Mouse (Mus musculus) intestine, embryonic 15.5 days (tissue): Measurements from ENCODE around the gene Krt23. TPM values are rescaled to one million over a fixed set of nuclear protein-coding genes. Genes with fewer than 3 reads are reported as not detected.
A peak's percentile ranks its signal among the peaks of the same experiment; 100 is the strongest.

Source experiments
- ATAC-seq: fragments of 200-750 bp; cut with Nextera tagmentation; 2 replicates; pipeline ENCODE4 v1.8.0; 2017; ENCODE audit warnings: moderate TSS enrichment, moderate library complexity
- H3K27ac ChIP-seq: fragments of 300-500 bp; sonication (generic); 2 replicates; pipeline ENCODE4 v1.5.1; 2015; ENCODE audit warnings: mild to moderate bottlenecking, inconsistent platforms
- H3K27me3 ChIP-seq: fragments of 300-500 bp; sonication (generic); replicated peaks from 2 replicates; pipeline ENCODE4 v1.6.1; 2015; ENCODE audit warnings: inconsistent platforms
- H3K36me3 ChIP-seq: fragments of 300-500 bp; sonication (generic); 2 replicates; pipeline ENCODE4 v1.6.1; 2015; ENCODE audit warnings: inconsistent platforms
- H3K4me1 ChIP-seq: fragments of 300-500 bp; sonication (generic); replicated peaks from 2 replicates; pipeline ENCODE4 v1.6.1; 2015; ENCODE audit warnings: inconsistent platforms
- H3K4me2 ChIP-seq: fragments of 300-500 bp; sonication (generic); replicated peaks from 2 replicates; pipeline ENCODE4 v1.6.1; 2015; ENCODE audit warnings: mild to moderate bottlenecking, inconsistent platforms
- H3K4me3 ChIP-seq: fragments of 300-500 bp; sonication (generic); replicated peaks from 2 replicates; pipeline ENCODE4 v1.5.1; 2015; ENCODE audit warnings: inconsistent platforms
- H3K9ac ChIP-seq: fragments of 300-500 bp; sonication (generic); 2 replicates; pipeline ENCODE4 v1.6.1; 2015; ENCODE audit warnings: inconsistent platforms
- H3K9me3 ChIP-seq: fragments of 300-500 bp; sonication (generic); 2 replicates; pipeline ENCODE4 v1.6.1; 2016; ENCODE audit warnings: inconsistent platforms
- WGBS: fragments of 180-500 bp; shearing (Covaris S2); methylation state at CpG from one replicate; pipeline ENCODE4 v1.1.7; 2015; 5-methylcytosine and 5-hydroxymethylcytosine counted together
- polyA plus RNA-seq: library from polyadenylated mRNA; unstranded; fragments of >200 nt; fragmentation: Nextera tagmentation; extraction: Ambion mirVana; gene quantifications from 2 replicates; pipeline ENCODE4 v1.2.1, GENCODE M21; 2015

Gene Krt23
- polyA plus RNA-seq, 1 experiment from 2014 or later: 12.2 TPM

- H3K27ac ChIP-seq: no peak overlapping the region; the same call in 1 of the 2 replicates
- peak overlapping the region; percentile 37 for H3K4me2 ChIP-seq
- no peaks in the 10 kb centered on the region for H3K27me3 ChIP-seq
- no peak overlapping the region for H3K4me3 ChIP-seq
- no peaks in the 10 kb centered on the region for H3K9me3 ChIP-seq
- no peaks in the 10 kb centered on the region for H3K36me3 ChIP-seq
- H3K9ac ChIP-seq: no peak overlapping the region
- H3K4me1 ChIP-seq: peaks cover 9% of the 10 kb centered on the region; the same call in 1 of the 2 replicates
- 38% methylated on average over 8 of the region's 8 CpGs for WGBS
- ATAC-seq: peak; percentile 73
Measured at GRCm38 (mm10) chr11:99441220-99441619, 51.7 kb downstream of the Krt23 start.

- no peaks in the 10 kb centered on the region for H3K9me3 ChIP-seq
- no peak overlapping the region for H3K9ac ChIP-seq
- H3K4me3 ChIP-seq: no peak overlapping the region
- ATAC-seq: peak; percentile 67
- H3K4me2 ChIP-seq: no peak overlapping the region
- peaks cover 9% of the 10 kb centered on the region; the same call in 1 of the 2 replicates for H3K4me1 ChIP-seq
- H3K36me3 ChIP-seq: no peaks in the 10 kb centered on the region
- H3K27ac ChIP-seq: peak overlapping the region; percentile 73
- 42% methylated on average over 10 of the region's 10 CpGs for WGBS
- no peaks in the 10 kb centered on the region for H3K27me3 ChIP-seq
Measured at GRCm38 (mm10) chr11:99439465-99439864, 53.5 kb downstream of the Krt23 start.

GRCm38 (mm10) chr11:99437972-99438371 lies 55.0 kb downstream of the Krt23 start, which contains the start of gene Krt20:
Gene Krt20, minus strand, starts transcription at chr11:99438150.
- Histone ChIP-seq H3K27me3 (no peaks in the 10 kb centered on the region), H3K4me3 (peak within 1 kb of the TSS; percentile 30), H3K9me3 (no peaks in the 10 kb centered on the region), H3K9ac (0 out of 2 replicates have a peak within 1 kb of the TSS, but pooled peaks have one; percentile 13), H3K4me1 (peaks cover 9% of the 10 kb centered on the region; the same call in 1 of the 2 replicates), H3K4me2 (peak within 1 kb of the TSS; percentile 33), H3K36me3 (no peaks in the 10 kb centered on the region), H3K27ac (0 out of 2 replicates have a peak within 1 kb of the TSS, but pooled peaks have one; percentile 36)
- ATAC-seq: no peak
- WGBS: 16% methylated on average over 10 of the region's 10 CpGs

- H3K27ac ChIP-seq: peak overlapping the region; percentile 38; the same call in 1 of the 2 replicates
- 66% methylated on average over 4 of the region's 4 CpGs for WGBS
- no peaks in the 10 kb centered on the region for H3K9me3 ChIP-seq
- no peak overlapping the region for H3K9ac ChIP-seq
- H3K27me3 ChIP-seq: no peaks in the 10 kb centered on the region
- H3K4me3 ChIP-seq: no peak overlapping the region
- H3K36me3 ChIP-seq: no peaks in the 10 kb centered on the region
- H3K4me2 ChIP-seq: peak overlapping the region; percentile 32
- peaks cover 9% of the 10 kb centered on the region; the same call in 1 of the 2 replicates for H3K4me1 ChIP-seq
- peak; percentile 76 for ATAC-seq
Measured at GRCm38 (mm10) chr11:99436625-99437024, 56.3 kb downstream of the Krt23 start.

- Histone ChIP-seq H3K9me3 (no peaks in the 10 kb centered on the region), H3K4me1 (no peaks in the 10 kb centered on the region), H3K4me2 (no peak overlapping the region), H3K27ac (no peak overlapping the region), H3K36me3 (no peaks in the 10 kb centered on the region), H3K9ac (no peak overlapping the region), H3K4me3 (no peak overlapping the region), H3K27me3 (no peaks in the 10 kb centered on the region)
- ATAC-seq: no peak; the same call in 1 of the 2 replicates
- 55% methylated on average over 12 of the region's 12 CpGs for WGBS
Measured at GRCm38 (mm10) chr11:99430670-99431069, 62.3 kb downstream of the Krt23 start.

Other genes starting within 250 kb of the Krt23 start
- 0.25 and 0.49 TPM in 2 replicates for gene Krt222, start 249.1 kb downstream of the Krt23 start, polyA plus RNA-seq
- 0.11 and 0.15 TPM in 2 replicates for gene Krt24, start 207.9 kb downstream of the Krt23 start, polyA plus RNA-seq
- gene Krt25, start 170.2 kb downstream of the Krt23 start, polyA plus RNA-seq: not detected in 2 replicates
- gene Krt26, start 155.2 kb downstream of the Krt23 start, polyA plus RNA-seq: 0.11 TPM in 1 of 2 replicates, not detected in the other
- not detected in 2 replicates for gene Krt27, start 142.0 kb downstream of the Krt23 start, polyA plus RNA-seq
- 0.09 TPM in 1 of 2 replicates, not detected in the other for gene Krt28, start 118.2 kb downstream of the Krt23 start, polyA plus RNA-seq
- 18.3 and 21.2 TPM in 2 replicates for gene Krt10, start 103.8 kb downstream of the Krt23 start, polyA plus RNA-seq
- gene Krt12, start 70.9 kb downstream of the Krt23 start, polyA plus RNA-seq: not detected in 2 replicates
- 64.3 and 72.9 TPM in 2 replicates for gene Krt20, start 55.0 kb downstream of the Krt23 start, polyA plus RNA-seq
- gene Krt39, start 28.2 kb upstream of the Krt23 start, polyA plus RNA-seq: not detected in 2 replicates
- not detected in 2 replicates for gene Krt40, start 50.0 kb upstream of the Krt23 start, polyA plus RNA-seq
- gene Krtap3-3, start 57.7 kb upstream of the Krt23 start, polyA plus RNA-seq: not detected in 2 replicates
- gene Krtap3-2, start 63.7 kb upstream of the Krt23 start, polyA plus RNA-seq: not detected in 2 replicates
- gene Gm11939, start 66.3 kb upstream of the Krt23 start, polyA plus RNA-seq: not detected in 2 replicates
- gene Krtap3-1, start 73.5 kb upstream of the Krt23 start, polyA plus RNA-seq: 0.30 TPM in 1 of 2 replicates, not detected in the other
- not detected in 2 replicates for gene Krtap1-5, start 87.9 kb upstream of the Krt23 start, polyA plus RNA-seq
- gene Krtap1-4, start 90.5 kb upstream of the Krt23 start, polyA plus RNA-seq: not detected in 2 replicates
- gene Krtap1-3, start 98.2 kb upstream of the Krt23 start, polyA plus RNA-seq: not detected in 2 replicates
- gene Krtap9-3, start 105.0 kb upstream of the Krt23 start, polyA plus RNA-seq: not detected in 2 replicates
- not detected in 2 replicates for gene Gm11938, start 110.2 kb upstream of the Krt23 start, polyA plus RNA-seq
- gene Gm11937, start 117.1 kb upstream of the Krt23 start, polyA plus RNA-seq: not detected in 2 replicates
- not detected in 2 replicates for gene Krtap2-4, start 121.7 kb upstream of the Krt23 start, polyA plus RNA-seq
- not detected in 2 replicates for gene Gm11562, start 127.3 kb upstream of the Krt23 start, polyA plus RNA-seq
- not detected in 2 replicates for gene Krtap4-1, start 135.1 kb upstream of the Krt23 start, polyA plus RNA-seq
- not detected in 2 replicates for gene Krtap4-2, start 141.9 kb upstream of the Krt23 start, polyA plus RNA-seq
- gene Krtap4-7, start 151.0 kb upstream of the Krt23 start, polyA plus RNA-seq: not detected in 2 replicates
- not detected in 2 replicates for gene Gm11555, start 157.1 kb upstream of the Krt23 start, polyA plus RNA-seq
- not detected in 2 replicates for gene Gm11563, start 165.8 kb upstream of the Krt23 start, polyA plus RNA-seq
- not detected in 2 replicates for gene Krtap4-6, start 172.8 kb upstream of the Krt23 start, polyA plus RNA-seq
- not detected in 2 replicates for gene Gm14190, start 197.6 kb upstream of the Krt23 start, polyA plus RNA-seq
- not detected in 2 replicates for gene Gm14180, start 241.2 kb upstream of the Krt23 start, polyA plus RNA-seq